Comparison of ENCODE assay signal across 20 mouse cellular contexts in the genomic region with DNA sequence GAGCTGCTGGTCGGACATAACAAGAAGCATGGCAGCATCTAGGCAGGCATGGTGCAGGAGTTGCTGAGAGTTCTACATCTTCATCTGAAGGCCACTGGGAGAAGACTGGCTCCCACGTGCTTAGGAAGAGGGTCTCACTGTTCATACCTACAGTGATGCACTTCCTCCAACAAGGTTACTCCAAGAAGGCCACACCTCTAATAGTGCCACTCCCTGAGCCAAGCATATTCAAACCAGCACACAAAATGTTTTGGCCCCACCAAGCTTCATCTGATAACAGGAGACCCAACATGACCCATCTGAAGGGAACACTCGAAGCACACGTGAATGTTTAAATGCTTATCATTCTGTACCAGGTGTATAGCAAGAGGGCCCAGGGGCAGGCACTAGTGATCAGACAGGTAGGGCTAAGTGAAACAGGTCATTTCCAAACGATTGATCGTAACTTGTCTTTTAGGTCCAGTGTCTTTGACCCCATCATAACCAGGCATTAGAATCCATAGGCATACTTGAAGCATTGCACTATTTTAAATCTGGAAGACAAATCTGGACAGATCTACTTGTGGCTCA. TPM values are rescaled to one million over a fixed set of nuclear protein-coding genes. Genes with fewer than 3 reads are reported as not detected.
DNase-seq lines count a peak whose midpoint lies in the region; ATAC-seq and TF ChIP-seq lines count a peak whose summit lies in the region.
"Had no signal": no experiment of that assay in that cellular context is flagged by ENCODE, and none has a peak within 500 bp of the region (broad histone marks: within the 10 kb centered on the region; RNA-seq: fewer than 3 reads in every experiment).

No protein-coding gene starts in this region.

- H3K4me1 ChIP-seq in liver, embryonic 16.5 days (ENCODE audit: control insufficient read depth, low read depth, low read length) = peaks cover 43% of the 10 kb centered on the region
- no peaks in the 10 kb centered on the region for H3K4me1 ChIP-seq in midbrain, embryonic 11.5 days (ENCODE audit: control insufficient read depth, insufficient read depth, low read length)
- H3K4me1 ChIP-seq in midbrain, embryonic 10.5 days = no peaks in the 10 kb centered on the region
- no peaks in the 10 kb centered on the region for H3K4me1 ChIP-seq in intestine, embryonic 14.5 days (replicated peaks; ENCODE audit: control insufficient read depth, insufficient read depth, low read length)
- no peaks in the 10 kb centered on the region for H3K4me1 ChIP-seq in intestine, postnatal 0 days (replicated peaks; ENCODE audit: control insufficient read depth, insufficient read depth, low read length)
- H3K4me1 ChIP-seq: heart, embryonic 10.5 days; heart, embryonic 15.5 days; hindbrain, embryonic 12.5 days; limb, embryonic 13.5 days; neural tube, embryonic 15.5 days had no signal

- H3K36me3 ChIP-seq in liver, embryonic 16.5 days (ENCODE audit: control insufficient read depth, insufficient read depth) = no peaks in the 10 kb centered on the region
- H3K36me3 ChIP-seq in midbrain, embryonic 11.5 days (ENCODE audit: control insufficient read depth, insufficient read depth, low read length) = no peaks in the 10 kb centered on the region
- H3K36me3 ChIP-seq in midbrain, embryonic 10.5 days = no peaks in the 10 kb centered on the region
- H3K36me3 ChIP-seq in intestine, embryonic 14.5 days (ENCODE audit: control insufficient read depth, insufficient read depth, low read length) = no peaks in the 10 kb centered on the region
- H3K36me3 ChIP-seq in intestine, postnatal 0 days (ENCODE audit: control insufficient read depth, insufficient read depth) = no peaks in the 10 kb centered on the region
- H3K36me3 ChIP-seq: heart, embryonic 10.5 days; heart, embryonic 15.5 days; hindbrain, embryonic 12.5 days; kidney, embryonic 15.5 days; limb, embryonic 13.5 days; liver, embryonic 13.5 days; neural tube, embryonic 15.5 days had no signal

- H3K4me3 ChIP-seq in liver, embryonic 16.5 days (ENCODE audit: low read depth, low read length) = no peak overlapping the region
- no peak overlapping the region for H3K4me3 ChIP-seq in midbrain, embryonic 11.5 days (ENCODE audit: low read depth, low read length)
- no peak overlapping the region for H3K4me3 ChIP-seq in midbrain, embryonic 10.5 days
- H3K4me3 ChIP-seq in intestine, embryonic 14.5 days (ENCODE audit: low read depth, low read length) = no peak overlapping the region
- no peak overlapping the region for H3K4me3 ChIP-seq in intestine, postnatal 0 days (ENCODE audit: low read depth, low read length)
- H3K4me3 ChIP-seq: erythroblast, embryonic 14.5 days; heart, embryonic 10.5 days; heart, embryonic 15.5 days; hindbrain, embryonic 12.5 days; kidney, embryonic 15.5 days; layer of hippocampus, adult 2 months; left cerebral cortex, adult 2 months; limb, embryonic 13.5 days; liver, embryonic 13.5 days; megakaryocyte, embryonic 14.5 days; neural tube, embryonic 15.5 days had no signal

- H3K4me2 ChIP-seq in liver, embryonic 16.5 days (ENCODE audit: low read depth, low read length) = 0 out of 2 replicates have a peak overlapping the region, but pooled peaks have one; percentile 17
- no peak overlapping the region for H3K4me2 ChIP-seq in midbrain, embryonic 11.5 days
- H3K4me2 ChIP-seq in intestine, embryonic 14.5 days (ENCODE audit: low read length) = no peak overlapping the region
- H3K4me2 ChIP-seq in intestine, postnatal 0 days (replicated peaks; ENCODE audit: low read depth) = 0 out of 2 replicates have a peak overlapping the region, but pooled peaks have one; percentile 6
- H3K4me2 ChIP-seq: heart, embryonic 15.5 days; hindbrain, embryonic 12.5 days; kidney, embryonic 15.5 days; limb, embryonic 13.5 days; liver, embryonic 13.5 days; neural tube, embryonic 15.5 days had no signal

- H3K27me3 ChIP-seq in liver, embryonic 16.5 days (ENCODE audit: control insufficient read depth, insufficient read depth, low read depth, low read length) = no peaks in the 10 kb centered on the region
- no peaks in the 10 kb centered on the region for H3K27me3 ChIP-seq in midbrain, embryonic 11.5 days (ENCODE audit: control insufficient read depth, insufficient read depth, low read length)
- 0 out of 2 replicates have a peak, but pooled peaks cover 4% of the 10 kb centered on the region for H3K27me3 ChIP-seq in midbrain, embryonic 10.5 days (ENCODE audit: low read depth, poor library complexity, severe bottlenecking)
- no peaks in the 10 kb centered on the region for H3K27me3 ChIP-seq in intestine, embryonic 14.5 days (replicated peaks; ENCODE audit: control insufficient read depth, insufficient read depth, low read length)
- no peaks in the 10 kb centered on the region for H3K27me3 ChIP-seq in intestine, postnatal 0 days (replicated peaks; ENCODE audit: control insufficient read depth, insufficient read depth, low read length)
- H3K27me3 ChIP-seq: hindbrain, embryonic 12.5 days; kidney, embryonic 15.5 days; liver, embryonic 13.5 days; megakaryocyte, embryonic 14.5 days; neural tube, embryonic 15.5 days had no signal

- no peaks in the 10 kb centered on the region for H3K9me3 ChIP-seq in liver, embryonic 16.5 days (replicated peaks; ENCODE audit: control insufficient read depth, low read length)
- H3K9me3 ChIP-seq in midbrain, embryonic 11.5 days (ENCODE audit: control insufficient read depth, low read length) = no peaks in the 10 kb centered on the region
- no peaks in the 10 kb centered on the region for H3K9me3 ChIP-seq in midbrain, embryonic 10.5 days (replicated peaks)
- H3K9me3 ChIP-seq in intestine, embryonic 14.5 days (ENCODE audit: control insufficient read depth, low read length) = no peaks in the 10 kb centered on the region
- no peaks in the 10 kb centered on the region for H3K9me3 ChIP-seq in intestine, postnatal 0 days (ENCODE audit: control insufficient read depth)
- H3K9me3 ChIP-seq: heart, embryonic 10.5 days; heart, embryonic 15.5 days; hindbrain, embryonic 12.5 days; kidney, embryonic 15.5 days; limb, embryonic 13.5 days; liver, embryonic 13.5 days; megakaryocyte, embryonic 14.5 days; neural tube, embryonic 15.5 days had no signal

- H3K27ac ChIP-seq in liver, embryonic 16.5 days (ENCODE audit: low read length) = no peak overlapping the region
- H3K27ac ChIP-seq in midbrain, embryonic 11.5 days (ENCODE audit: low read depth, low read length) = no peak overlapping the region
- H3K27ac ChIP-seq in midbrain, embryonic 10.5 days (replicated peaks) = no peak overlapping the region
- no peak overlapping the region for H3K27ac ChIP-seq in intestine, embryonic 14.5 days (ENCODE audit: low read depth)
- no peak overlapping the region for H3K27ac ChIP-seq in intestine, postnatal 0 days (ENCODE audit: low read depth, low read length)
- H3K27ac ChIP-seq: heart, embryonic 10.5 days; heart, embryonic 15.5 days; hindbrain, embryonic 12.5 days; hindbrain, postnatal 0 days; kidney, embryonic 15.5 days; layer of hippocampus, adult 2 months; left cerebral cortex, adult 2 months; limb, embryonic 13.5 days; liver, embryonic 13.5 days; neural tube, embryonic 15.5 days had no signal

- 49% methylated on average over 6 of the region's 6 CpGs for WGBS in liver, embryonic 16.5 days (ENCODE audit: insufficient replicate concordance)
- 80% methylated on average over 6 of the region's 6 CpGs for WGBS in midbrain, embryonic 11.5 days
- 79% methylated on average over 6 of the region's 6 CpGs for WGBS in midbrain, embryonic 10.5 days
- WGBS in intestine, embryonic 14.5 days = 75% methylated on average over 6 of the region's 6 CpGs
- 60% methylated on average over 6 of the region's 6 CpGs for WGBS in intestine, postnatal 0 days

- no peak for ATAC-seq in liver, embryonic 16.5 days (ENCODE audit: low read depth)
- no peak; the same call in 1 of the 2 replicates for ATAC-seq in midbrain, embryonic 11.5 days (ENCODE audit: low FRiP score)
- ATAC-seq in intestine, embryonic 14.5 days (replicated peaks; ENCODE audit: low FRiP score, low TSS enrichment, low read depth) = 0 out of 2 replicates have a peak, but pooled peaks have one; percentile 11
- ATAC-seq in intestine, postnatal 0 days = 0 out of 2 replicates have a peak, but pooled peaks have one; percentile 10

- H3K9ac ChIP-seq in liver, embryonic 16.5 days (ENCODE audit: low read depth, low read length) = no peak overlapping the region
- H3K9ac ChIP-seq in midbrain, embryonic 11.5 days (ENCODE audit: low read length) = no peak overlapping the region
- H3K9ac ChIP-seq in intestine, embryonic 14.5 days (ENCODE audit: low read length) = no peak overlapping the region
- no peak overlapping the region for H3K9ac ChIP-seq in intestine, postnatal 0 days (ENCODE audit: low read depth, low read length)
- H3K9ac ChIP-seq: heart, embryonic 15.5 days; hindbrain, embryonic 12.5 days; kidney, embryonic 15.5 days; limb, embryonic 13.5 days; liver, embryonic 13.5 days; neural tube, embryonic 15.5 days had no signal

- no peak for TF ChIP-seq CTCF in intestine, postnatal 0 days (IDR thresholded peaks at IDR 0.05; ENCODE audit: low read depth)

- no peak for DNase-seq in liver
- DNase-seq in midbrain, embryonic 11.5 days (ENCODE audit: low spot score, missing footprints) = peak; percentile 64
- no peak for DNase-seq in midbrain, embryonic 10.5 days (ENCODE audit: low spot score)
- DNase-seq in intestine, embryonic 14.5 days (ENCODE audit: low spot score) = no peak
- DNase-seq in kidney, postnatal 36 days = no peak
- DNase-seq in cerebellum, adult 9-10 months = no peak

RNA-seq across cellular contexts. Expression of gene 2610301B20Rik, which starts 37.7 kb away (rescaled TPM):
- polyA plus RNA-seq in liver, embryonic 16.5 days (2015; fragmentation: Nextera tagmentation; extraction: Ambion mirVana) = 7.9 and 8.3 TPM in 2 replicates
- 63.8 and 66.2 TPM in 2 replicates for polyA plus RNA-seq in midbrain, embryonic 11.5 days (2014; fragmentation: Nextera tagmentation; extraction: Ambion mirVana)
- 52.1 and 52.3 TPM in 2 replicates for polyA plus RNA-seq in midbrain, embryonic 10.5 days (2016; fragmentation: Nextera tagmentation; extraction: Ambion mirVana)
- 26.9 and 29.0 TPM in 2 replicates for polyA plus RNA-seq in intestine, embryonic 14.5 days (2014; fragmentation: Nextera tagmentation; extraction: Ambion mirVana)
- 10.5 and 11.5 TPM in 2 replicates for polyA plus RNA-seq in intestine, postnatal 0 days (2015; fragmentation: Nextera tagmentation; extraction: Ambion mirVana)

Comparison
In these comparisons a context has a peak if more than half of its experiments do, and no peak if none do; other contexts are left out.
1. H3K4me2 ChIP-seq: peak in liver, embryonic 16.5 days (single experiment) and intestine, postnatal 0 days (single experiment); none in midbrain, embryonic 11.5 days (single experiment) and intestine, embryonic 14.5 days (single experiment).
2. ATAC-seq: peak in intestine, embryonic 14.5 days (single experiment) and intestine, postnatal 0 days (single experiment); none in liver, embryonic 16.5 days (single experiment) and midbrain, embryonic 11.5 days (single experiment).